Mouse (Mus musculus) frontal cortex, postnatal 36 days (tissue): ENCODE data around the gene Mob3a.

Experiments
- DNase-seq, 2 experiments: peaks; one replicate each; pipeline ENCODE4 v3.0.0; 2022; ENCODE audit warnings: low spot score in 2 of 2

Mob3a gene

GRCm38 (mm10) chr10:80701721-80702535 is at the start of gene Mob3a, which contains the start of gene Izumo4:
Gene Mob3a, minus strand, starts transcription at chr10:80701977.
Gene Izumo4, plus strand, starts transcription at chr10:80702184.
- peak; percentile 99 for DNase-seq

GRCm38 (mm10) chr10:80751188-80751832 is 49.5 kb upstream of the Mob3a start:
- peak; percentile 72 to 89 for DNase-seq

- DNase-seq: no peak
These were observed 46.8 kb upstream of the Mob3a start for GRCm38 (mm10) chr10:80748609-80749008.

- peak; percentile 67 to 77 for DNase-seq
These were observed 45.6 kb upstream of the Mob3a start for GRCm38 (mm10) chr10:80747410-80747809.

GRCm38 (mm10) chr10:80744262-80744661 is 42.5 kb upstream of the Mob3a start:
- DNase-seq: no peak

GRCm38 (mm10) chr10:80742180-80742978 is 40.6 kb upstream of the Mob3a start, which contains the start of gene Ap3d1:
Gene Ap3d1, minus strand, starts transcription at chr10:80742264.
- DNase-seq: peak; percentile 95 to 96

GRCm38 (mm10) chr10:80741634-80742179 is 39.9 kb upstream of the Mob3a start:
- DNase-seq: no peak

- no peak for DNase-seq
These were observed 39.4 kb upstream of the Mob3a start for GRCm38 (mm10) chr10:80741146-80741545.

- no peak for DNase-seq
These were observed 36.9 kb upstream of the Mob3a start for GRCm38 (mm10) chr10:80738657-80739056.

- DNase-seq: no peak
These were observed 35.0 kb upstream of the Mob3a start for GRCm38 (mm10) chr10:80736731-80737130.

GRCm38 (mm10) chr10:80732611-80733101 is 30.9 kb upstream of the Mob3a start:
- DNase-seq: no peak

GRCm38 (mm10) chr10:80727369-80728127 is 25.8 kb upstream of the Mob3a start:
- no peak for DNase-seq

GRCm38 (mm10) chr10:80717281-80717680 is 15.5 kb upstream of the Mob3a start:
- DNase-seq: no peak

- no peak for DNase-seq
These were observed 9.1 kb upstream of the Mob3a start for GRCm38 (mm10) chr10:80710834-80711233.

GRCm38 (mm10) chr10:80705479-80705878 is 3.7 kb upstream of the Mob3a start:
- DNase-seq: no peak

- DNase-seq: no peak
These were observed 3.3 kb upstream of the Mob3a start for GRCm38 (mm10) chr10:80705033-80705432.

- no peak for DNase-seq
These were observed 2.6 kb upstream of the Mob3a start for GRCm38 (mm10) chr10:80704418-80704817.

GRCm38 (mm10) chr10:80703643-80704042 is 1.9 kb upstream of the Mob3a start:
- no peak for DNase-seq

- DNase-seq: peak; percentile 94 to 97
These were observed 986 bp upstream of the Mob3a start for GRCm38 (mm10) chr10:80702536-80703390.

GRCm38 (mm10) chr10:80700732-80701131 is 1.0 kb downstream of the Mob3a start:
- DNase-seq: no peak
